24 mouse cellular contexts compared by ENCODE assay signal in genomic region chr3:107622537-107622936, GRCm38 (mm10). TPM values are rescaled to one million over a fixed set of nuclear protein-coding genes. Genes with fewer than 3 reads are reported as not detected.
"Had no signal": no experiment of that assay in that cellular context is flagged by ENCODE, and none has a peak within 500 bp of the region (broad histone marks: within the 10 kb centered on the region; RNA-seq: fewer than 3 reads in every experiment).

No protein-coding gene starts in this region.

- DNase-seq: kidney, adult 11 months; kidney, adult 9 months; kidney, postnatal 25 days; layer of hippocampus, adult 9-11 months; liver; lung, adult 18-20 months; lung, postnatal 10 days; lung, postnatal 36 days; midbrain, embryonic 14.5 days; thymus, adult 18-20 months; thymus, postnatal 36 days had no signal

RNA-seq across cellular contexts. Expression of gene Gm10961, which starts 8.6 kb away (rescaled TPM):
- polyA plus RNA-seq: intestine, embryonic 15.5 days; kidney, embryonic 16.5 days; large intestine, adult 2 months; limb, embryonic 10.5 days; limb, embryonic 13.5 days; liver, embryonic 12.5 days; liver, embryonic 15.5 days; lung, embryonic 15.5 days; midbrain, embryonic 14.5 days; midbrain, postnatal 0 days; neural tube, embryonic 11.5 days; neural tube, embryonic 14.5 days; stomach, embryonic 14.5 days; stomach, postnatal 0 days had no signal

RNA-seq across cellular contexts. Expression of gene Alx3, which starts 27.7 kb away (rescaled TPM):
- polyA plus RNA-seq: kidney, embryonic 16.5 days; large intestine, adult 2 months; neural tube, embryonic 14.5 days; stomach, embryonic 14.5 days; stomach, postnatal 0 days had no signal
